In the genomic region with DNA sequence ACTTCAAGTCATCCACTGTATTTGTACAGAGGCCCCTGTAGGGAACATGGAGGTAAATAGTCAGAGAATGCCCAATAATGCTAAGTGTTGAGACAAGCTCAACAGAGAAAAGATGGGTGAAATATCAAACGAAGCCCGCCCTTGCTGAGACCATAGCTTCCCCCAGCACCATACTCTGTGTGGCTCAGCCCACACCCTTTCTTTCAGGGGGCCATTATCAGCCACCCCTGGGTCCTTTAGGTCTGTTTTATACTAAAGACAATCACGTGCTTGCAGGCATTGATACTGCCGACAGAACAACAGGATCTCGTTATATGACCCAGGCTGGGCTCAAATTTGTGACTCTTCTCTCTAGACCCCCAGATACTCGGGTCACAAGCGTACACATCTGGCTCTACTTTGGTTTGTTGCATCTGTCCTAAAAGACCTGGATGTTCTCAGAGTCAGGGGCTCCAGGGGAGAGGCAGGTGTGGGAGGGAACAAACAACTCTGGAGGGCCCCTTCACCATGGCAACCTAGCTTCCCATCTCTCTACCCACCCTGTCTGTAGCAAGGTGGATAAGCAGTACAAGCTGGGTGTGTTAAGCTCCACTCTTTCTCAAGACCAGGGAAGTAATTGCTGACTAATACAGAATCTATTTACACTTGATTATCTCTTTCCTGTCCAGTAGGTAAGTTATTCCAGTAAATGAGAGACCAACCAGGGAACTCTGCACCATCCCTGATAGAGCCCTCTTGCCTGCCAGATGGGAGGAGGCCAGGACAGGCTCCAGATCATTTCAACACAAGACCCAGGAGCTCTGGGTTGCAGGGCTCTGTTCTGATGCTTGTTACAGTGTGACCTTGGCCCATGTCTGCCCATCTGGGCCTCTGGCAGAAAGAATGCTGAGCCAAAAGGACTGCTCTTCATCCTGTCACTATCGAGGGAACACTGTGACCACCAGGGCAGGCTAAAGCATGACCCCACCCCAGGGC, we compare ENCODE assay signal across 11 mouse cellular contexts. TPM values are rescaled to one million over a fixed set of nuclear protein-coding genes. Genes with fewer than 3 reads are reported as not detected.
A peak's percentile ranks its signal among the peaks of the same experiment; 100 is the strongest.
DNase-seq lines count a peak whose midpoint lies in the region; ATAC-seq and TF ChIP-seq lines count a peak whose summit lies in the region.
"Had no signal": no experiment of that assay in that cellular context is flagged by ENCODE, and none has a peak within 500 bp of the region (broad histone marks: within the 10 kb centered on the region; RNA-seq: fewer than 3 reads in every experiment).

No protein-coding gene starts in this region.

- peak overlapping the region; percentile 50 for H3K4me3 ChIP-seq in erythroblast, embryonic 14.5 days (replicated peaks)
- no peak overlapping the region for H3K4me3 ChIP-seq in intestine, postnatal 0 days (ENCODE audit: low read depth, low read length)
- H3K4me3 ChIP-seq: embryonic facial prominence, embryonic 15.5 days had no signal

- ATAC-seq in erythroblast, adult 5-6 weeks (replicated peaks; ENCODE audit: low FRiP score, poor library complexity, severe bottlenecking), result no peak
- peak; percentile 43 for ATAC-seq in intestine, postnatal 0 days
- no peak for ATAC-seq in frontal cortex, adult (ENCODE audit: low TSS enrichment)

- H3K27me3 ChIP-seq in erythroblast, embryonic 14.5 days (ENCODE audit: control insufficient read depth), result no peaks in the 10 kb centered on the region
- H3K27me3 ChIP-seq in intestine, postnatal 0 days (replicated peaks; ENCODE audit: control insufficient read depth, insufficient read depth, low read length), result no peaks in the 10 kb centered on the region
- H3K27me3 ChIP-seq: embryonic facial prominence, embryonic 15.5 days had no signal

- H3K36me3 ChIP-seq in erythroblast, embryonic 14.5 days (ENCODE audit: control insufficient read depth), result peaks cover 95% of the 10 kb centered on the region
- H3K36me3 ChIP-seq in intestine, postnatal 0 days (ENCODE audit: control insufficient read depth, insufficient read depth), result peaks cover 2% of the 10 kb centered on the region; the same call in 1 of the 2 replicates

- H3K27ac ChIP-seq in intestine, postnatal 0 days (ENCODE audit: low read depth, low read length), result peak overlapping the region; percentile 77
- H3K27ac ChIP-seq: embryonic facial prominence, embryonic 15.5 days had no signal

- WGBS in intestine, postnatal 0 days, result 56% methylated on average over 8 of the region's 8 CpGs

- H3K4me2 ChIP-seq in intestine, postnatal 0 days (replicated peaks; ENCODE audit: low read depth), result no peak overlapping the region
- H3K4me2 ChIP-seq: embryonic facial prominence, embryonic 15.5 days had no signal

- no peak for TF ChIP-seq CTCF in intestine, postnatal 0 days (IDR thresholded peaks at IDR 0.05; ENCODE audit: low read depth)

- no peak overlapping the region for H3K9ac ChIP-seq in intestine, postnatal 0 days (ENCODE audit: low read depth, low read length)
- H3K9ac ChIP-seq: embryonic facial prominence, embryonic 15.5 days had no signal

- peak; percentile 48 for DNase-seq in 3T3-L1 (ENCODE audit: low read depth, low spot score)
- DNase-seq in heart, adult 11 months, result peak; percentile 99
- DNase-seq in spleen, postnatal 10 days (ENCODE audit: low spot score in 2 of 2), result no peak
- DNase-seq in yolk sac, embryonic 10.5 days (ENCODE audit: low spot score), result no peak
- DNase-seq: kidney, postnatal 14 days; right cerebral cortex, adult 18-20 months had no signal

- H3K9me3 ChIP-seq in erythroblast, embryonic 14.5 days (ENCODE audit: control insufficient read depth, low read length), result no peaks in the 10 kb centered on the region
- H3K9me3 ChIP-seq in intestine, postnatal 0 days (ENCODE audit: control insufficient read depth), result no peaks in the 10 kb centered on the region
- H3K9me3 ChIP-seq: embryonic facial prominence, embryonic 15.5 days had no signal

- H3K4me1 ChIP-seq in erythroblast, embryonic 14.5 days (ENCODE audit: control insufficient read depth), result peaks cover 97% of the 10 kb centered on the region
- peaks cover 27% of the 10 kb centered on the region for H3K4me1 ChIP-seq in intestine, postnatal 0 days (replicated peaks; ENCODE audit: control insufficient read depth, insufficient read depth, low read length)

RNA-seq across cellular contexts. Expression of a gene that starts 48.7 kb away (rescaled TPM):
- 12.8 and 15.2 TPM in 2 replicates for polyA plus RNA-seq in erythroblast, embryonic 14.5 days (2012)
- not detected in 2 replicates for total RNA-seq in erythroblast, adult 5-6 weeks (2015; ENCODE audit: low replicate concordance)
- 0.68 and 0.84 TPM in 2 replicates for total RNA-seq in erythroblast, adult 5-6 weeks (2017; ENCODE audit: low replicate concordance)
- polyA plus RNA-seq in intestine, postnatal 0 days (2015; fragmentation: Nextera tagmentation; extraction: Ambion mirVana), result 7.2 and 7.5 TPM in 2 replicates

Comparison
In these comparisons a context has a peak if more than half of its experiments do, and no peak if none do; other contexts are left out.
1. DNase-seq: peak in 3T3-L1 (single experiment) and heart, adult 11 months (single experiment); none in spleen, postnatal 10 days (0 of 2) and yolk sac, embryonic 10.5 days (single experiment).